ENCODE assay signal across 9 mouse cellular contexts in the genomic region with DNA sequence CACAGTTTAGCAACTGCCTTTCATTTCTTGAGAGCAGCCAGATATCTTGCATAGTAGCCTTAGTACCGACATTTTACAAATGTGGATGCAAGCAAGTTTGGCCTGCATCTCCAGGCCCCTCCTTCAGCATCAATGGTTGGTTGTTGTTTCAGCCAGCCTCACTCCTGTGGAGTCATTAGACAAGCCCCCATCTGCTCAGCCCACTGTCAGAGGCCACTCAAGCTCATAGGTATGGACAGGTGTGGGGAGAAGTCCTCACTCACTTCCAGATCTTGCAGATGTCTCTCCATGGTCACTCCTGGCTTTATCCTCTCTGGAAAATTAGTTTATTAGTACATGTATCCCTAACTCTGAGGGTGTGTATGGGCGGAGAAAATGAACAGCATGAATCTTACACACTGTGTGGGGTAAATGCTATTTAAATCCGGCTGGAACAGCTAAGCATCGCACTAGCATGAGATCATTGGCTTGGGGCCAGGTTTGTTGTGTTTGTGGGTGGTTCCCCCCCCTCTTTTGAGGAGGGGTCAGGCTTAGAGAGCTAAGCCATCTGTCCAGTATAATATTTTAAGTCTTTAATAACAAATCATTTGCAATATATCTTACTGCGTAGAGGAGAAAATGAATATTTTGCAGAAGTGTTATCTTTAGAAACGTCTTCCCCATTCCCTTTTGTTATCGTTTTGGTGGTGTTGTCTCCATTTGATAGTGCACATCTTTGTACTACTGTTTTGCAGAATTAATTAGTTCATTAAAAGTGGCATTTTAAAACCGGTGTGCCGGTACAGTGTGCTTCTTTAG.
DNase-seq lines count a peak whose midpoint lies in the region; ATAC-seq lines count a peak whose summit lies in the region.
"Had no signal": no experiment of that assay in that cellular context is flagged by ENCODE, and none has a peak within 500 bp of the region (broad histone marks: within the 10 kb centered on the region; RNA-seq: fewer than 3 reads in every experiment).

No protein-coding gene starts in this region.

- H3K9ac ChIP-seq in forebrain, embryonic 12.5 days: no peak overlapping the region
- no peak overlapping the region for H3K9ac ChIP-seq in neural tube, embryonic 15.5 days (replicated peaks)

- H3K4me2 ChIP-seq in forebrain, embryonic 12.5 days: peak overlapping the region; percentile 22
- H3K4me2 ChIP-seq in neural tube, embryonic 15.5 days: no peak overlapping the region

- peak overlapping the region; percentile 85 for H3K27ac ChIP-seq in forebrain, embryonic 12.5 days
- H3K27ac ChIP-seq in neural tube, embryonic 15.5 days (replicated peaks): peak overlapping the region; percentile 18; the same call in 1 of the 2 replicates

- H3K9me3 ChIP-seq in forebrain, embryonic 12.5 days: no peaks in the 10 kb centered on the region
- no peaks in the 10 kb centered on the region for H3K9me3 ChIP-seq in neural tube, embryonic 15.5 days (replicated peaks)

- no peaks in the 10 kb centered on the region for H3K36me3 ChIP-seq in forebrain, embryonic 12.5 days (replicated peaks)
- H3K36me3 ChIP-seq in neural tube, embryonic 15.5 days: no peaks in the 10 kb centered on the region

- H3K27me3 ChIP-seq in forebrain, embryonic 12.5 days: peaks cover 3% of the 10 kb centered on the region; the same call in 1 of the 2 replicates
- no peaks in the 10 kb centered on the region for H3K27me3 ChIP-seq in neural tube, embryonic 15.5 days (replicated peaks)

- peaks cover 41% of the 10 kb centered on the region for H3K4me1 ChIP-seq in forebrain, embryonic 12.5 days
- peaks cover 35% of the 10 kb centered on the region for H3K4me1 ChIP-seq in neural tube, embryonic 15.5 days

- no peak overlapping the region for H3K4me3 ChIP-seq in forebrain, embryonic 12.5 days (replicated peaks)
- no peak overlapping the region for H3K4me3 ChIP-seq in neural tube, embryonic 15.5 days (replicated peaks)

- WGBS in forebrain, embryonic 12.5 days: 35% methylated on average over 9 of the region's 9 CpGs
- WGBS in neural tube, embryonic 15.5 days: 45% methylated on average over 9 of the region's 9 CpGs

- DNase-seq in kidney, postnatal 10 days: peak; percentile 88
- DNase-seq in kidney, adult 8-10 months: no peak
- DNase-seq in layer of hippocampus, adult 9-10 months (ENCODE audit: low spot score): peak; percentile 66
- no peak for DNase-seq in spleen, adult 12 weeks (ENCODE audit: low spot score)
- DNase-seq in yolk sac, embryonic 10.5 days (ENCODE audit: low spot score): no peak
- no peak for DNase-seq in adrenal gland, adult 18-20 months (ENCODE audit: low spot score in 2 of 2)
- DNase-seq: gastrocnemius, postnatal 25 days had no signal

- peak; percentile 63; the same call in 1 of the 2 replicates for ATAC-seq in forebrain, embryonic 12.5 days (ENCODE audit: low FRiP score)
- ATAC-seq in neural tube, embryonic 15.5 days (ENCODE audit: low FRiP score): 0 out of 2 replicates have a peak, but pooled peaks have one; percentile 37

Comparison
In these comparisons a context has a peak if more than half of its experiments do, and no peak if none do; other contexts are left out.
1. DNase-seq: peak in kidney, postnatal 10 days (single experiment) and layer of hippocampus, adult 9-10 months (single experiment); none in kidney, adult 8-10 months (0 of 2), spleen, adult 12 weeks (single experiment), yolk sac, embryonic 10.5 days (single experiment) and adrenal gland, adult 18-20 months (0 of 2).